Mouse (Mus musculus) kidney, adult 2 months (tissue): ENCODE results near the gene Prpf8. TPM values are rescaled to one million over a fixed set of nuclear protein-coding genes. Genes with fewer than 3 reads are reported as not detected.
"Not testable (repeated sequence)": the region's sequence is repeated elsewhere in the genome, so short reads cannot be mapped to it uniquely, and the experiment has no call there.

Experiments
- DNase-seq: peaks from one replicate; pipeline ENCODE4 v3.0.0; 2021
- H3K27ac ChIP-seq: fragments of 200-500 bp; 2 replicates; pipeline ENCODE4 v1.5.1; 2012; ENCODE audit warnings: low read depth, low read length, control low read depth, inconsistent platforms; ENCODE audit not compliant: insufficient read depth
- H3K27me3 ChIP-seq: fragments of 200-500 bp; replicated peaks from 2 replicates; pipeline ENCODE4 v1.6.1; 2012; ENCODE audit warnings: mild to moderate bottlenecking, moderate library complexity, low read length, inconsistent platforms; ENCODE audit not compliant: control insufficient read depth, insufficient read depth
- H3K36me3 ChIP-seq: fragments of 200-500 bp; 2 replicates; pipeline ENCODE4 v1.6.1; 2012; ENCODE audit warnings: mild to moderate bottlenecking, moderate library complexity, low read length, inconsistent platforms; ENCODE audit not compliant: control insufficient read depth, insufficient read depth
- H3K4me1 ChIP-seq: fragments of 200-500 bp; 2 replicates; pipeline ENCODE4 v1.6.1; 2011; ENCODE audit warnings: low read length; ENCODE audit not compliant: control insufficient read depth, insufficient read depth
- H3K4me3 ChIP-seq: fragments of 200-500 bp; 2 replicates; pipeline ENCODE4 v1.5.1; 2011; ENCODE audit warnings: mild to moderate bottlenecking, low read depth, low read length, control low read depth; ENCODE audit not compliant: insufficient read depth
- CTCF ChIP-seq: fragments of 200-500 bp; conservative IDR thresholded peaks from 2 replicates; pipeline ENCODE4 v1.5.1; 2011; ENCODE audit warnings: low read depth, mild to moderate bottlenecking, control low read depth, low read length, moderate library complexity, mixed read lengths; ENCODE audit not compliant: insufficient read depth, insufficient read length
- POLR2A ChIP-seq: fragments of 200-500 bp; IDR thresholded peaks from one replicate; pipeline ENCODE4 v1.6.1; 2011; ENCODE audit warnings: low read depth, low read length, control low read depth
- WGBS: fragments of 180-500 bp; shearing (Covaris S2); methylation state at CpG from one replicate; pipeline ENCODE4 v1.1.7; 2018; 5-methylcytosine and 5-hydroxymethylcytosine counted together
- polyA plus RNA-seq: library from polyadenylated mRNA; depleted of rRNA; stranded (reverse); fragments of >200 nt; gene quantifications from 2 replicates; pipeline ENCODE4 v1.2.3, GENCODE M21; 2012; rRNA removed

Prpf8 gene
- polyA plus RNA-seq, 1 experiment, result 88.0 TPM

GRCm38 (mm10) chr11:75551961-75552441 lies 65.4 kb downstream of the Prpf8 start:
- H3K4me3 ChIP-seq, result no peak overlapping the region
- DNase-seq, result no peak
- no peaks in the 10 kb centered on the region for H3K27me3 ChIP-seq
- peak overlapping the region; percentile 75 for H3K27ac ChIP-seq
- WGBS, result 54% methylated on average over 9 of the region's 9 CpGs
- TF ChIP-seq POLR2A, result no peak
- TF ChIP-seq CTCF, result no peak
- H3K36me3 ChIP-seq, result no peaks in the 10 kb centered on the region
- H3K4me1 ChIP-seq, result peaks cover 25% of the 10 kb centered on the region

- Histone ChIP-seq H3K27ac (peak overlapping the region; percentile 75), H3K36me3 (no peaks in the 10 kb centered on the region; the same call in 1 of the 2 replicates), H3K4me3 (no peak overlapping the region), H3K4me1 (peaks cover 25% of the 10 kb centered on the region), H3K27me3 (no peaks in the 10 kb centered on the region)
- peak; percentile 53 for DNase-seq
- no peak for TF ChIP-seq POLR2A
- WGBS, result 66% methylated on average over 7 of the region's 7 CpGs
Observed at GRCm38 (mm10) chr11:75552906-75553482, 66.4 kb downstream of the Prpf8 start.

- H3K36me3 ChIP-seq, H3K27ac ChIP-seq, DNase-seq, H3K4me3 ChIP-seq, H3K27me3 ChIP-seq: not testable (repeated sequence)
- peaks cover 12% of the 10 kb centered on the region for H3K4me1 ChIP-seq
- WGBS, result 95% methylated on average over 6 of the region's 6 CpGs
Observed at GRCm38 (mm10) chr11:75556006-75556405, 69.4 kb downstream of the Prpf8 start.

- H3K36me3 ChIP-seq, result no peaks in the 10 kb centered on the region; the same call in 1 of the 2 replicates
- no peaks in the 10 kb centered on the region for H3K27me3 ChIP-seq
- no peak overlapping the region for H3K4me3 ChIP-seq
- DNase-seq, result no peak
- TF ChIP-seq CTCF (no peak), POLR2A (no peak)
- WGBS, result 66% methylated on average over 6 of the region's 6 CpGs
- H3K4me1 ChIP-seq, result peaks cover 5% of the 10 kb centered on the region
- peak overlapping the region; percentile 41 for H3K27ac ChIP-seq
Observed at GRCm38 (mm10) chr11:75557142-75557541, 70.5 kb downstream of the Prpf8 start.

- no peaks in the 10 kb centered on the region; the same call in 1 of the 2 replicates for H3K4me1 ChIP-seq
- no peak overlapping the region for H3K4me3 ChIP-seq
- no peak for DNase-seq
- TF ChIP-seq CTCF, result peak; percentile 44
- TF ChIP-seq POLR2A, result no peak
- H3K27me3 ChIP-seq, result no peaks in the 10 kb centered on the region
- H3K36me3 ChIP-seq, result no peaks in the 10 kb centered on the region; the same call in 1 of the 2 replicates
- 91% methylated on average over 1 of the region's 1 CpGs for WGBS
- no peak overlapping the region for H3K27ac ChIP-seq
Observed at GRCm38 (mm10) chr11:75558101-75558500, 71.5 kb downstream of the Prpf8 start.

Other genes with a start within 250 kb of the Prpf8 start
- 17.0 and 21.3 TPM in 2 replicates for gene Rpa1, start 138.5 kb upstream of the Prpf8 start, polyA plus RNA-seq
- 7.1 and 7.2 TPM in 2 replicates for gene Smyd4, start 138.4 kb upstream of the Prpf8 start, polyA plus RNA-seq
- gene Serpinf1, start 64.1 kb upstream of the Prpf8 start, polyA plus RNA-seq, result 17.2 and 29.9 TPM in 2 replicates
- gene Serpinf2, start 47.2 kb upstream of the Prpf8 start, polyA plus RNA-seq, result 126 and 141 TPM in 2 replicates
- gene Wdr81, start 32.1 kb upstream of the Prpf8 start, polyA plus RNA-seq, result 17.7 and 21.0 TPM in 2 replicates
- 14.2 and 14.6 TPM in 2 replicates for gene Tlcd2, start 25.1 kb upstream of the Prpf8 start, polyA plus RNA-seq
- 19.3 and 19.8 TPM in 2 replicates for gene Rilp, start 23.3 kb downstream of the Prpf8 start, polyA plus RNA-seq
- gene Scarf1, start 26.7 kb downstream of the Prpf8 start, polyA plus RNA-seq, result 13.3 and 17.3 TPM in 2 replicates
- 148 and 174 TPM in 2 replicates for gene Slc43a2, start 44.9 kb downstream of the Prpf8 start, polyA plus RNA-seq
- gene Pitpna, start 101.3 kb downstream of the Prpf8 start, polyA plus RNA-seq, result 43.8 and 60.3 TPM in 2 replicates
- gene Inpp5k, start 144.2 kb downstream of the Prpf8 start, polyA plus RNA-seq, result 69.1 and 71.5 TPM in 2 replicates
- 88.9 and 99.7 TPM in 2 replicates for gene Myo1c, start 163.7 kb downstream of the Prpf8 start, polyA plus RNA-seq
- gene Crk, start 192.4 kb downstream of the Prpf8 start, polyA plus RNA-seq, result 48.4 and 62.4 TPM in 2 replicates
- 194 and 274 TPM in 2 replicates for gene Ywhae, start 246.1 kb downstream of the Prpf8 start, polyA plus RNA-seq